Comparison of ENCODE assay signal across 31 mouse cellular contexts in genomic region chr11:72771461-72771860, GRCm38 (mm10). TPM values are rescaled to one million over a fixed set of nuclear protein-coding genes. Genes with fewer than 3 reads are reported as not detected.
DNase-seq lines count a peak whose midpoint lies in the region; ATAC-seq and TF ChIP-seq lines count a peak whose summit lies in the region.
"Had no signal": no experiment of that assay in that cellular context is flagged by ENCODE, and none has a peak within 500 bp of the region (broad histone marks: within the 10 kb centered on the region; RNA-seq: fewer than 3 reads in every experiment).

No protein-coding gene starts in this region.

- no peak for TF ChIP-seq EP300 in lung, postnatal 0 days (IDR thresholded peaks at IDR 0.05)

- H3ac ChIP-seq in myocyte (ENCODE audit: control insufficient read depth, insufficient read length) = no peak overlapping the region

- no peak for ATAC-seq in embryonic facial prominence, embryonic 14.5 days (ENCODE audit: low read depth)
- peak; percentile 82 for ATAC-seq in lung, embryonic 16.5 days (ENCODE audit: low read depth)
- ATAC-seq in lung, postnatal 0 days = peak; percentile 40
- ATAC-seq: activated CD4-positive, CD25-positive, alpha-beta regulatory T cell, adult 4 months; inflammation-experienced regulatory T-cells, adult 6 months; midbrain, embryonic 13.5 days had no signal

- H3K9me3 ChIP-seq in embryonic facial prominence, embryonic 14.5 days (ENCODE audit: control insufficient read depth, low read length) = no peaks in the 10 kb centered on the region
- H3K9me3 ChIP-seq in embryonic facial prominence, embryonic 10.5 days = no peaks in the 10 kb centered on the region
- H3K9me3 ChIP-seq in lung, embryonic 16.5 days (ENCODE audit: control insufficient read depth, low read length) = no peaks in the 10 kb centered on the region
- no peaks in the 10 kb centered on the region for H3K9me3 ChIP-seq in lung, postnatal 0 days (ENCODE audit: low read length)
- H3K9me3 ChIP-seq: embryonic facial prominence, embryonic 13.5 days; heart, embryonic 13.5 days; limb, embryonic 10.5 days; limb, embryonic 15.5 days; liver, embryonic 13.5 days; midbrain, embryonic 13.5 days; neural tube, embryonic 15.5 days had no signal

- H3K4me3 ChIP-seq in embryonic facial prominence, embryonic 14.5 days (ENCODE audit: low read depth, low read length) = no peak overlapping the region
- no peak overlapping the region for H3K4me3 ChIP-seq in embryonic facial prominence, embryonic 10.5 days
- no peak overlapping the region for H3K4me3 ChIP-seq in lung, embryonic 16.5 days (ENCODE audit: low read length)
- H3K4me3 ChIP-seq in lung, postnatal 0 days (ENCODE audit: low read depth, low read length) = no peak overlapping the region
- H3K4me3 ChIP-seq in myocyte = no peak overlapping the region
- H3K4me3 ChIP-seq: embryonic facial prominence, embryonic 13.5 days; erythroblast, embryonic 14.5 days; heart, embryonic 13.5 days; limb, embryonic 10.5 days; limb, embryonic 15.5 days; liver, embryonic 13.5 days; midbrain, embryonic 13.5 days; neural tube, embryonic 15.5 days had no signal

- WGBS in embryonic facial prominence, embryonic 14.5 days = 68% methylated on average over 4 of the region's 4 CpGs
- 83% methylated on average over 4 of the region's 4 CpGs for WGBS in embryonic facial prominence, embryonic 10.5 days
- 38% methylated on average over 4 of the region's 4 CpGs for WGBS in lung, embryonic 16.5 days
- 45% methylated on average over 4 of the region's 4 CpGs for WGBS in lung, postnatal 0 days

- no peak for TF ChIP-seq CTCF in lung, postnatal 0 days (IDR thresholded peaks at IDR 0.05)

- H3K36me3 ChIP-seq in embryonic facial prominence, embryonic 14.5 days (ENCODE audit: control insufficient read depth, insufficient read depth, low read length) = peaks cover 25% of the 10 kb centered on the region
- H3K36me3 ChIP-seq in embryonic facial prominence, embryonic 10.5 days (replicated peaks) = peaks cover 36% of the 10 kb centered on the region
- no peaks in the 10 kb centered on the region; the same call in 1 of the 2 replicates for H3K36me3 ChIP-seq in lung, embryonic 16.5 days (ENCODE audit: control insufficient read depth, insufficient read depth, low read length)
- peaks cover 11% of the 10 kb centered on the region for H3K36me3 ChIP-seq in lung, postnatal 0 days (ENCODE audit: insufficient read depth, low read length)
- peaks cover 3% of the 10 kb centered on the region for H3K36me3 ChIP-seq in myocyte (ENCODE audit: control insufficient read depth, insufficient read depth)

- no peaks in the 10 kb centered on the region for H3K4me1 ChIP-seq in embryonic facial prominence, embryonic 14.5 days (ENCODE audit: control insufficient read depth, insufficient read depth, low read length)
- H3K4me1 ChIP-seq in embryonic facial prominence, embryonic 10.5 days = peaks cover 8% of the 10 kb centered on the region; the same call in 1 of the 2 replicates
- H3K4me1 ChIP-seq in lung, embryonic 16.5 days (replicated peaks; ENCODE audit: control insufficient read depth, insufficient read depth, low read length) = peaks cover 7% of the 10 kb centered on the region; the same call in 1 of the 2 replicates
- no peaks in the 10 kb centered on the region for H3K4me1 ChIP-seq in lung, postnatal 0 days (ENCODE audit: insufficient read depth, low read depth, low read length)
- H3K4me1 ChIP-seq: embryonic facial prominence, embryonic 13.5 days; limb, embryonic 10.5 days; limb, embryonic 15.5 days; liver, embryonic 13.5 days; midbrain, embryonic 13.5 days; neural tube, embryonic 15.5 days had no signal

- no peaks in the 10 kb centered on the region for H3K79me2 ChIP-seq in myocyte (ENCODE audit: control insufficient read depth, insufficient read depth)

- no peak overlapping the region for H3K9ac ChIP-seq in embryonic facial prominence, embryonic 14.5 days (ENCODE audit: low read depth, low read length)
- no peak overlapping the region for H3K9ac ChIP-seq in lung, embryonic 16.5 days (ENCODE audit: low read length)
- H3K9ac ChIP-seq in lung, postnatal 0 days (replicated peaks; ENCODE audit: low read depth) = no peak overlapping the region
- H3K9ac ChIP-seq: embryonic facial prominence, embryonic 13.5 days; heart, embryonic 13.5 days; hindbrain, embryonic 14.5 days; limb, embryonic 15.5 days; liver, embryonic 13.5 days; midbrain, embryonic 13.5 days; neural tube, embryonic 15.5 days had no signal

- H3K4me2 ChIP-seq in embryonic facial prominence, embryonic 14.5 days (ENCODE audit: low read depth, low read length) = no peak overlapping the region
- H3K4me2 ChIP-seq in lung, embryonic 16.5 days (ENCODE audit: low read depth, low read length) = no peak overlapping the region
- H3K4me2 ChIP-seq in lung, postnatal 0 days (replicated peaks; ENCODE audit: low read depth, low read length) = no peak overlapping the region
- no peak overlapping the region for H3K4me2 ChIP-seq in myocyte (ENCODE audit: low read depth)
- H3K4me2 ChIP-seq: embryonic facial prominence, embryonic 13.5 days; heart, embryonic 13.5 days; hindbrain, embryonic 14.5 days; limb, embryonic 15.5 days; liver, embryonic 13.5 days; midbrain, embryonic 13.5 days; neural tube, embryonic 15.5 days had no signal

- peak; percentile 12 for DNase-seq in embryonic facial prominence, embryonic 14.5 days (ENCODE audit: low spot score)
- DNase-seq in embryonic facial prominence, embryonic 10.5 days (ENCODE audit: low spot score) = no peak
- no peak for DNase-seq in lung, postnatal 14 days
- DNase-seq in lung, postnatal 0 days (ENCODE audit: low spot score) = peak; percentile 45
- DNase-seq in neural tube, embryonic 10.5 days (ENCODE audit: extremely low spot score, low spot score) = no peak
- no peak for DNase-seq in embryo, embryonic 10 days (ENCODE audit: low spot score)
- DNase-seq: adrenal gland, adult 2 months; adrenal gland, postnatal 36 days; cerebellum, adult 2 months; cerebellum, postnatal 14 days; gastrocnemius, postnatal 10 days; heart, postnatal 10 days; kidney, adult 2 months; layer of hippocampus, postnatal 36 days; liver, embryonic 13.5 days; right cerebral cortex, adult 18-20 months; spleen, adult 18-20 months had no signal

- no peak overlapping the region for H3K27ac ChIP-seq in embryonic facial prominence, embryonic 14.5 days (replicated peaks; ENCODE audit: low read depth, low read length)
- H3K27ac ChIP-seq in embryonic facial prominence, embryonic 10.5 days (replicated peaks) = no peak overlapping the region
- H3K27ac ChIP-seq in lung, embryonic 16.5 days (ENCODE audit: low read length) = no peak overlapping the region
- H3K27ac ChIP-seq in lung, postnatal 0 days (ENCODE audit: low read length) = no peak overlapping the region
- H3K27ac ChIP-seq: embryonic facial prominence, embryonic 13.5 days; heart, embryonic 13.5 days; hindbrain, embryonic 14.5 days; kidney, postnatal 0 days; limb, embryonic 10.5 days; limb, embryonic 15.5 days; liver, embryonic 13.5 days; macrophage; midbrain, embryonic 13.5 days; neural tube, embryonic 15.5 days had no signal

- no peak for TF ChIP-seq POLR2A in myocyte (IDR thresholded peaks at IDR 0.05; ENCODE audit: insufficient read length, low read depth)

- H3K27me3 ChIP-seq in embryonic facial prominence, embryonic 14.5 days (replicated peaks; ENCODE audit: control insufficient read depth, insufficient read depth, low read length) = no peaks in the 10 kb centered on the region
- H3K27me3 ChIP-seq in embryonic facial prominence, embryonic 10.5 days (replicated peaks; ENCODE audit: low read depth, poor library complexity, severe bottlenecking) = no peaks in the 10 kb centered on the region
- no peaks in the 10 kb centered on the region for H3K27me3 ChIP-seq in lung, embryonic 16.5 days (ENCODE audit: control insufficient read depth, insufficient read depth, low read depth, low read length)
- H3K27me3 ChIP-seq in lung, postnatal 0 days (replicated peaks; ENCODE audit: insufficient read depth, low read length) = no peaks in the 10 kb centered on the region
- no peaks in the 10 kb centered on the region for H3K27me3 ChIP-seq in myocyte (ENCODE audit: control insufficient read depth, insufficient read depth, insufficient read length)
- H3K27me3 ChIP-seq: embryonic facial prominence, embryonic 13.5 days; heart, embryonic 13.5 days; limb, embryonic 15.5 days; liver, embryonic 13.5 days; midbrain, embryonic 13.5 days; neural tube, embryonic 15.5 days had no signal

TF ChIP-seq in myocyte, 11 proteins besides CTCF, POLR2A, EP300 and RAD21 (continues in another document):
- TF ChIP-seq REST (IDR thresholded peaks at IDR 0.05; ENCODE audit: insufficient read depth, insufficient read length) (no peak), E2F4 (IDR thresholded peaks at IDR 0.05; ENCODE audit: insufficient read depth) (no peak), POLR2AphosphoS2 (IDR thresholded peaks at IDR 0.05; ENCODE audit: insufficient read length, low read depth) (peak; percentile 52), CEBPB (IDR thresholded peaks at IDR 0.05; ENCODE audit: insufficient read depth, poor library complexity, severe bottlenecking) (no peak), USF1 (IDR thresholded peaks at IDR 0.05; ENCODE audit: low read depth) (peak; percentile 78), TCF12 (IDR thresholded peaks at IDR 0.05; ENCODE audit: insufficient read depth, poor library complexity, severe bottlenecking) (no peak), TCF3 (IDR thresholded peaks at IDR 0.05; ENCODE audit: insufficient read length, low read depth) (no peak), MYOD1 (IDR thresholded peaks at IDR 0.05; ENCODE audit: control insufficient read depth in 1 of 3, insufficient read length in 2 of 3, low read depth in 2 of 3) (peak in 2 of 3 experiments; percentile 51 to 59), SRF (IDR thresholded peaks at IDR 0.05; ENCODE audit: control insufficient read depth, insufficient read length, low read depth) (no peak), MYOG (IDR thresholded peaks at IDR 0.05; ENCODE audit: control insufficient read depth in 1 of 3, insufficient read depth in 1 of 3, insufficient read length in 2 of 3, low read depth in 2 of 3) (peak in 2 of 3 experiments; percentile 40 to 66)

RNA-seq across cellular contexts. Expression of gene Cyb5d2, which starts 24.5 kb away (rescaled TPM):
- polyA plus RNA-seq in embryonic facial prominence, embryonic 14.5 days (2014; fragmentation: Nextera tagmentation; extraction: Ambion mirVana) = 4.5 and 4.6 TPM in 2 replicates
- polyA plus RNA-seq in embryonic facial prominence, embryonic 10.5 days (2016; fragmentation: Nextera tagmentation; extraction: Ambion mirVana) = 3.9 and 4.5 TPM in 2 replicates
- 6.6 and 7.4 TPM in 2 replicates for polyA plus RNA-seq in lung, embryonic 16.5 days (2015; fragmentation: Nextera tagmentation; extraction: Ambion mirVana)
- polyA plus RNA-seq in lung, postnatal 0 days (2015; fragmentation: Nextera tagmentation; extraction: Ambion mirVana) = 7.1 and 7.2 TPM in 2 replicates
- polyA plus RNA-seq in myocyte (2012; fragmentation: generic; extraction: Trizol) = 6.9 TPM

RNA-seq across cellular contexts. Expression of gene Zzef1, which starts 24.6 kb away (rescaled TPM):
- polyA plus RNA-seq in embryonic facial prominence, embryonic 14.5 days (2014; fragmentation: Nextera tagmentation; extraction: Ambion mirVana) = 10.3 and 11.8 TPM in 2 replicates
- 6.4 and 7.1 TPM in 2 replicates for polyA plus RNA-seq in embryonic facial prominence, embryonic 10.5 days (2016; fragmentation: Nextera tagmentation; extraction: Ambion mirVana)
- 9.0 and 9.6 TPM in 2 replicates for polyA plus RNA-seq in lung, embryonic 16.5 days (2015; fragmentation: Nextera tagmentation; extraction: Ambion mirVana)
- 9.6 and 10.6 TPM in 2 replicates for polyA plus RNA-seq in lung, postnatal 0 days (2015; fragmentation: Nextera tagmentation; extraction: Ambion mirVana)
- 8.1 TPM for polyA plus RNA-seq in myocyte (2012; fragmentation: generic; extraction: Trizol)

Comparison
In these comparisons a context has a peak if more than half of its experiments do, and no peak if none do; other contexts are left out.
1. DNase-seq: peak in embryonic facial prominence, embryonic 14.5 days (single experiment) and lung, postnatal 0 days (single experiment); none in embryonic facial prominence, embryonic 10.5 days (single experiment), lung, postnatal 14 days (single experiment), neural tube, embryonic 10.5 days (single experiment) and embryo, embryonic 10 days (single experiment).